Mouse (Mus musculus) intestine, embryonic 15.5 days (tissue): ENCODE measurements around the gene Rasal1. TPM values are rescaled to one million over a fixed set of nuclear protein-coding genes. Genes with fewer than 3 reads are reported as not detected.

Experiments
- ATAC-seq: fragments of 200-750 bp; cut with Nextera tagmentation; 2 replicates; pipeline ENCODE4 v1.8.0; 2017; ENCODE audit warnings: moderate TSS enrichment, moderate library complexity
- H3K27ac ChIP-seq: fragments of 300-500 bp; sonication (generic); 2 replicates; pipeline ENCODE4 v1.5.1; 2015; ENCODE audit warnings: mild to moderate bottlenecking, inconsistent platforms
- H3K27me3 ChIP-seq: fragments of 300-500 bp; sonication (generic); replicated peaks from 2 replicates; pipeline ENCODE4 v1.6.1; 2015; ENCODE audit warnings: inconsistent platforms
- H3K36me3 ChIP-seq: fragments of 300-500 bp; sonication (generic); 2 replicates; pipeline ENCODE4 v1.6.1; 2015; ENCODE audit warnings: inconsistent platforms
- H3K4me1 ChIP-seq: fragments of 300-500 bp; sonication (generic); replicated peaks from 2 replicates; pipeline ENCODE4 v1.6.1; 2015; ENCODE audit warnings: inconsistent platforms
- H3K4me2 ChIP-seq: fragments of 300-500 bp; sonication (generic); replicated peaks from 2 replicates; pipeline ENCODE4 v1.6.1; 2015; ENCODE audit warnings: mild to moderate bottlenecking, inconsistent platforms
- H3K4me3 ChIP-seq: fragments of 300-500 bp; sonication (generic); replicated peaks from 2 replicates; pipeline ENCODE4 v1.5.1; 2015; ENCODE audit warnings: inconsistent platforms
- H3K9ac ChIP-seq: fragments of 300-500 bp; sonication (generic); 2 replicates; pipeline ENCODE4 v1.6.1; 2015; ENCODE audit warnings: inconsistent platforms
- H3K9me3 ChIP-seq: fragments of 300-500 bp; sonication (generic); 2 replicates; pipeline ENCODE4 v1.6.1; 2016; ENCODE audit warnings: inconsistent platforms
- WGBS: fragments of 180-500 bp; shearing (Covaris S2); methylation state at CpG from one replicate; pipeline ENCODE4 v1.1.7; 2015; 5-methylcytosine and 5-hydroxymethylcytosine counted together
- polyA plus RNA-seq: library from polyadenylated mRNA; unstranded; fragments of >200 nt; fragmentation: Nextera tagmentation; extraction: Ambion mirVana; gene quantifications from 2 replicates; pipeline ENCODE4 v1.2.1, GENCODE M21; 2015

The Rasal1 gene
- polyA plus RNA-seq, 1 experiment from 2014 or later = 0.49 TPM

- Histone ChIP-seq H3K36me3 (no peaks in the 10 kb centered on the region), H3K27ac (no peak overlapping the region), H3K27me3 (no peaks in the 10 kb centered on the region), H3K4me1 (no peaks in the 10 kb centered on the region), H3K9me3 (no peaks in the 10 kb centered on the region), H3K4me3 (no peak overlapping the region), H3K9ac (no peak overlapping the region), H3K4me2 (no peak overlapping the region)
- 57% methylated on average over 7 of the region's 7 CpGs for WGBS
- no peak for ATAC-seq
Measured at GRCm38 (mm10) chr5:120721005-120721404, 72.4 kb downstream of the Rasal1 start.

GRCm38 (mm10) chr5:120725811-120726455 is 77.3 kb downstream of the Rasal1 start:
- no peaks in the 10 kb centered on the region for H3K27me3 ChIP-seq
- no peaks in the 10 kb centered on the region for H3K36me3 ChIP-seq
- H3K9me3 ChIP-seq = no peaks in the 10 kb centered on the region
- WGBS = 58% methylated on average over 12 of the region's 12 CpGs
- no peak overlapping the region for H3K4me2 ChIP-seq
- no peak overlapping the region for H3K4me3 ChIP-seq
- no peaks in the 10 kb centered on the region for H3K4me1 ChIP-seq
- no peak overlapping the region for H3K9ac ChIP-seq
- no peak for ATAC-seq
- no peak overlapping the region for H3K27ac ChIP-seq

Other genes with a start within 250 kb of the Rasal1 start
- 0.08 TPM in 1 of 2 replicates, not detected in the other for gene Lhx5, start 217.1 kb upstream of the Rasal1 start, polyA plus RNA-seq
- gene Sdsl, start 176.0 kb upstream of the Rasal1 start, polyA plus RNA-seq = 14.0 and 18.0 TPM in 2 replicates
- gene Sds, start 172.3 kb upstream of the Rasal1 start, polyA plus RNA-seq = not detected in 2 replicates
- 49.8 and 50.2 TPM in 2 replicates for gene Plbd2, start 145.2 kb upstream of the Rasal1 start, polyA plus RNA-seq
- 6.2 and 6.6 TPM in 2 replicates for gene Slc8b1, start 137.6 kb upstream of the Rasal1 start, polyA plus RNA-seq
- gene Tpcn1, start 60.1 kb upstream of the Rasal1 start, polyA plus RNA-seq = 25.3 and 26.8 TPM in 2 replicates
- 0.28 and 0.40 TPM in 2 replicates for gene Iqcd, start 59.8 kb upstream of the Rasal1 start, polyA plus RNA-seq
- gene Rita1, start 36.2 kb upstream of the Rasal1 start, polyA plus RNA-seq = 10.6 and 11.4 TPM in 2 replicates
- gene Ddx54, start 36.1 kb upstream of the Rasal1 start, polyA plus RNA-seq = 47.5 and 49.3 TPM in 2 replicates
- gene Cfap73, start 14.6 kb upstream of the Rasal1 start, polyA plus RNA-seq = not detected in 2 replicates
- 4.1 and 4.3 TPM in 2 replicates for gene Dtx1, start 63.1 kb downstream of the Rasal1 start, polyA plus RNA-seq
- 0.54 and 0.60 TPM in 2 replicates for gene Oas2, start 101.0 kb downstream of the Rasal1 start, polyA plus RNA-seq
- gene Oas3, start 128.8 kb downstream of the Rasal1 start, polyA plus RNA-seq = 0.20 TPM in 2 replicates
- gene Oas1e, start 146.7 kb downstream of the Rasal1 start, polyA plus RNA-seq = not detected in 2 replicates
- gene Oas1c, start 163.7 kb downstream of the Rasal1 start, polyA plus RNA-seq = 0.67 and 0.71 TPM in 2 replicates
- not detected in 2 replicates for gene Oas1f, start 198.6 kb downstream of the Rasal1 start, polyA plus RNA-seq
- gene Oas1h, start 212.6 kb downstream of the Rasal1 start, polyA plus RNA-seq = not detected in 2 replicates
- gene Oas1g, start 238.8 kb downstream of the Rasal1 start, polyA plus RNA-seq = 2.0 TPM in 2 replicates